Mouse (Mus musculus): Measurements from ENCODE around the gene Mob4. TPM values are rescaled to one million over a fixed set of nuclear protein-coding genes. Genes with fewer than 3 reads are reported as not detected.

The Mob4 gene
- polyA plus RNA-seq, 1 experiment, result 20.8 TPM

- TF ChIP-seq POLR2A (IDR thresholded peaks at IDR 0.05; ENCODE audit: borderline replicate concordance, control insufficient read depth, low read depth, low read length) (no peak), CTCF (IDR thresholded peaks at IDR 0.05; ENCODE audit: control insufficient read depth, insufficient read depth, low read length) (no peak)
- Histone ChIP-seq H3K4me1 (ENCODE audit: control insufficient read depth, insufficient read depth, low read length) (no peaks in the 10 kb centered on the region; the same call in 1 of the 2 replicates), H3K4me3 (replicated peaks; ENCODE audit: control insufficient read depth, low read depth, low read length) (no peak overlapping the region), H3K27ac (ENCODE audit: control insufficient read depth, insufficient read depth, low read depth, low read length, poor library complexity) (no peak overlapping the region)
- WGBS, result 84% methylated on average over 4 of the region's 4 CpGs
Measured at GRCm38 (mm10) chr1:55195021-55195420, 64.0 kb downstream of the Mob4 start.

GRCm38 (mm10) chr1:55196327-55197003 lies 65.4 kb downstream of the Mob4 start:
- Histone ChIP-seq H3K4me1 (ENCODE audit: control insufficient read depth, insufficient read depth, low read length) (no peaks in the 10 kb centered on the region; the same call in 1 of the 2 replicates), H3K27ac (ENCODE audit: control insufficient read depth, insufficient read depth, low read depth, low read length, poor library complexity) (no peak overlapping the region), H3K4me3 (replicated peaks; ENCODE audit: control insufficient read depth, low read depth, low read length) (no peak overlapping the region)
- 65% methylated on average over 6 of the region's 6 CpGs for WGBS
- TF ChIP-seq POLR2A (IDR thresholded peaks at IDR 0.05; ENCODE audit: borderline replicate concordance, control insufficient read depth, low read depth, low read length), result no peak
- no peak for TF ChIP-seq CTCF (IDR thresholded peaks at IDR 0.05; ENCODE audit: control insufficient read depth, insufficient read depth, low read length)

- Histone ChIP-seq H3K4me3 (replicated peaks; ENCODE audit: control insufficient read depth, low read depth, low read length) (no peak overlapping the region), H3K4me1 (ENCODE audit: control insufficient read depth, insufficient read depth, low read length) (no peaks in the 10 kb centered on the region), H3K27ac (ENCODE audit: control insufficient read depth, insufficient read depth, low read depth, low read length, poor library complexity) (no peak overlapping the region)
- TF ChIP-seq CTCF (IDR thresholded peaks at IDR 0.05; ENCODE audit: control insufficient read depth, insufficient read depth, low read length), result no peak
- no peak for TF ChIP-seq POLR2A (IDR thresholded peaks at IDR 0.05; ENCODE audit: borderline replicate concordance, control insufficient read depth, low read depth, low read length)
- 49% methylated on average over 3 of the region's 3 CpGs for WGBS
Measured at GRCm38 (mm10) chr1:55198719-55199118, 67.7 kb downstream of the Mob4 start.

GRCm38 (mm10) chr1:55201850-55202752 lies 71.1 kb downstream of the Mob4 start:
- no peak for TF ChIP-seq POLR2A (IDR thresholded peaks at IDR 0.05; ENCODE audit: borderline replicate concordance, control insufficient read depth, low read depth, low read length)
- no peak for TF ChIP-seq CTCF (IDR thresholded peaks at IDR 0.05; ENCODE audit: control insufficient read depth, insufficient read depth, low read length)
- no peak overlapping the region for H3K4me3 ChIP-seq (replicated peaks; ENCODE audit: control insufficient read depth, low read depth, low read length)
- WGBS, result 57% methylated on average over 18 of the region's 18 CpGs

More at GRCm38 (mm10) chr1:55201850-55202752, 71.1 kb downstream of the Mob4 start:
- Histone ChIP-seq H3K27ac (ENCODE audit: control insufficient read depth, insufficient read depth, low read depth, low read length, poor library complexity) (no peak overlapping the region), H3K4me1 (ENCODE audit: control insufficient read depth, insufficient read depth, low read length) (no peaks in the 10 kb centered on the region)

Other genes starting within 250 kb of the Mob4 start
- 12.1 and 47.3 TPM in 2 replicates for gene Ankrd44, start 204.8 kb upstream of the Mob4 start, polyA plus RNA-seq (2011; ENCODE audit: insufficient read depth, insufficient read length, low replicate concordance, missing spikeins)
- 73.5 and 113 TPM in 2 replicates for gene Sf3b1, start 103.8 kb upstream of the Mob4 start, polyA plus RNA-seq (2011; ENCODE audit: insufficient read depth, insufficient read length, low replicate concordance, missing spikeins)
- gene Coq10b, start 78.5 kb upstream of the Mob4 start, polyA plus RNA-seq (2011; ENCODE audit: insufficient read depth, insufficient read length, low replicate concordance, missing spikeins), result 4.1 and 9.9 TPM in 2 replicates
- 116 and 218 TPM in 2 replicates for gene Hspe1, start 43.1 kb upstream of the Mob4 start, polyA plus RNA-seq (2011; ENCODE audit: insufficient read depth, insufficient read length, low replicate concordance, missing spikeins)
- gene Hspd1, start 43.0 kb upstream of the Mob4 start, polyA plus RNA-seq (2011; ENCODE audit: insufficient read depth, insufficient read length, low replicate concordance, missing spikeins), result 92.8 and 131 TPM in 2 replicates
- 0.95 and 1.7 TPM in 2 replicates for gene Rftn2, start 95.6 kb downstream of the Mob4 start, polyA plus RNA-seq (2011; ENCODE audit: insufficient read depth, insufficient read length, low replicate concordance, missing spikeins)
- 1.4 and 1.5 TPM in 2 replicates for gene Mars2, start 105.9 kb downstream of the Mob4 start, polyA plus RNA-seq (2011; ENCODE audit: insufficient read depth, insufficient read length, low replicate concordance, missing spikeins)
- gene Boll, start 232.2 kb downstream of the Mob4 start, polyA plus RNA-seq (2011; ENCODE audit: insufficient read depth, insufficient read length, low replicate concordance, missing spikeins), result not detected in 2 replicates

Data from bone marrow, adult 2 months (tissue).